Mouse (Mus musculus): ENCODE results near the gene Tmem216.

Gene Tmem216

GRCm38 (mm10) chr19:10555624-10556510 is at the start of gene Tmem216:
TSS of gene Tmem216 (minus strand) at chr19:10556238.
- DNase-seq (ENCODE audit: low read depth), result peak; percentile 85

DNA sequence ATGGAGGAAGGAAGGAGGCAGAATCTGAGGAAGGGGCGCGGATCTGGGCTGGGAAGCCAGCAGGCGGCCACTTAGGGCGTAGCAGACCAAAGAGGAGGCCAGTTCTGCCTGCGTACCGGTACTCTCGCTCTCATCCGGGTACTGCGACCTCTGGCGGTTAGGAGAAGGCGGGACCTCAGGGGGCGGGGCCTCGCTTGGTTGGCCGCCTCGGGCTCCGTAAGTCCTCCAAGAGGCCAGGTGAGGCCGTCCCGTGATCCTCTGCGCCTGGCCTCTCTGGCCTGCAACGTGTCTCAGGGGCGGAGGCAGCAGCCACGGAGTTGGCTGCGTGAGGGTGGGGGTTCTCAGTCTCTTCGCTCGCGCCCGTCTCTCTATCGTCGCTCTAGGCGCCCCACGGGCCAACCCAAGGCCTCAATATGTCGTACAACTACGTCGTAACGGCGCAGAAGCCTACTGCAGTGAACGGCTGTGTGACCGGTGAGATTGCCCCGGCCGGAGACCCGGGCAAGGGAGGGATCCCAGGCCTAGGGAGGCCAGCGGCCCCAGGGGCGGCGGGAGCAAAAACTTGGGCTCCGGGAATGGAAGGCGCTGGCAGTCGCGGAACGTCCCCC is 49.4 kb upstream of the Tmem216 start, which contains the start of the genes Ddb1 and Tkfc:
TSS of gene Ddb1 (plus strand) at position 35 of the 608 bp plus-strand sequence.
TSS of gene Tkfc (minus strand) at position 362 of the 608 bp plus-strand sequence.
- DNase-seq (ENCODE audit: low read depth), result peak; percentile 99

- peak; percentile 44 for DNase-seq (ENCODE audit: low read depth)
Observed at GRCm38 (mm10) chr19:10604534-10604933, 48.5 kb upstream of the Tmem216 start.

GRCm38 (mm10) chr19:10603660-10604523 is 47.9 kb upstream of the Tmem216 start:
- peak; percentile 32 for DNase-seq (ENCODE audit: low read depth)

- DNase-seq (ENCODE audit: low read depth), result peak; percentile 94
Observed at GRCm38 (mm10) chr19:10602787-10603186, 46.7 kb upstream of the Tmem216 start.

- no peak for DNase-seq (ENCODE audit: low read depth)
Observed at GRCm38 (mm10) chr19:10602247-10602769, 46.3 kb upstream of the Tmem216 start.

DNA sequence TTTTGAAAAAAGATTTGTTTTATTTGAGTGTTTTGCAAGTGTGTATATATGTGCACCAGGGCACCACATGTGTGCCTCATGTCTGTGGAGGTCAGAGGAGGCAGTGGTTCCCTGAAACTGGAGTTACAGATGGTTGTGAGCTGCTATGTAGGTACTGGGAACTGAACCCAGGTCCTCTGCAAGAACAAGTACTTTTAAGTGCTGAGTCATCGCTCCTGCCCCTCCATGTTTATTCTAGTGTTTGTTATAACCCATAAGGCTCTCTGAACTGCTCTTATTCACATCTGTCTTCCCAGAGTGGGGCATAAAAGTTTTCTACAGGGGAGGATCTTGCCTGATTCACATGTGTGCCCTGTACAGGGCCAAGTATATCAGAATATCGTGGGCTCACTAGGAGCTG is 43.6 kb upstream of the Tmem216 start:
- DNase-seq (ENCODE audit: low read depth), result no peak

DNA sequence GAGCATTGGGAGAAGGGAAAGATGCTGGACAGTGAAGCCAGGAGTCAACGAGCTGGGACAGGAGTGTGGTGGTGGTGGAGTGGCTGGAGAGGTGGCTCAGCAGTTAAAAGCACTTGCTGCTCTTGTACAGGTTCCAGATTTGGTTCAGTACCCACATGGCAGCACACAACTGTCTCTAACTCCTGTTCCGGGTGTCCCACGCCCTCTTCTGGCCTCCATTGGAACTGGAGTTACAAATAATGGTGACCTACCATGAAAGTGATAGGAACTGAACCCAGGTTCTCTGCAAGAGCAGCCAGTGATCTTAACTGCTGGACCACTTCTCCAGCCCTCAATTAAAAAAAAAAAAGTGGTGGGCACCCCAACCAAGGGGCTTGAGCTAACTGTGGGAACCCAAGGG is 42.1 kb upstream of the Tmem216 start:
- DNase-seq (ENCODE audit: low read depth), result peak; percentile 50

DNA sequence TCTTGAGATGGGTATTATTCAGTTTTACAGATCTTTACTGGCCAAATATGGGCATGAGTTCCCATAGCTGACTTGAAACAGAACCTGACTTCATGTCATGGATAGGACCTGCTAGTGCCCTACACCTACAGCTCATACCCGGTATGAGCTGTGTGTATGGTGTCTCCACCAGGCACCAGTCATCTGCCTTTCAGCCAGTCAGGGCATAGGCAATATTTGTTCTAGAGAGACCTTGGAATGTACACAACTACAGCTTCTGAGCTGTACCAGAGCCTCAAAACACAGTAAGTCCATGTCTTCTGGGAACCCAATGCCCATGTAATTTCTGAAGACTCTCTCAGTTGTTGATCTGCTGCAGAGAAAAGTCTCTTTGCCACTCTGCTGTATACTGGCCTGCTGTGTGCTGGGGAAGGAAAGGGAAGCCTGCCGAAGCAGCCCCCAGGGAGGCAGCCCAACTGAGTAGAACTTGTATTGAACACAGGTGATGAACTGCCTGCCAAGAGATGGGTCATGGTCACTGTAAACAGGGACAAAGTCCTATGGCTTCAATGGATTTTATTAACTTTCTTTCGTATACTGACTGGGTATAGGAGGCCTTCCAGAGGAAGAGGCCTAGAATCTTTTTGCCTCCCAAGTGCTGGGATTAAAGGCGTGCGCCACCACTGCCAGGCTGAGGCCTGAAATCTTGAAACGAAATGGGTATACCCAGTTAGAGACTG is 35.8 kb upstream of the Tmem216 start:
- DNase-seq (ENCODE audit: low read depth), result no peak

- no peak for DNase-seq (ENCODE audit: low read depth)
Observed at GRCm38 (mm10) chr19:10590301-10590700, 34.3 kb upstream of the Tmem216 start.

- DNase-seq (ENCODE audit: low read depth), result no peak
Observed at GRCm38 (mm10) chr19:10589127-10589857, 33.3 kb upstream of the Tmem216 start.

DNA sequence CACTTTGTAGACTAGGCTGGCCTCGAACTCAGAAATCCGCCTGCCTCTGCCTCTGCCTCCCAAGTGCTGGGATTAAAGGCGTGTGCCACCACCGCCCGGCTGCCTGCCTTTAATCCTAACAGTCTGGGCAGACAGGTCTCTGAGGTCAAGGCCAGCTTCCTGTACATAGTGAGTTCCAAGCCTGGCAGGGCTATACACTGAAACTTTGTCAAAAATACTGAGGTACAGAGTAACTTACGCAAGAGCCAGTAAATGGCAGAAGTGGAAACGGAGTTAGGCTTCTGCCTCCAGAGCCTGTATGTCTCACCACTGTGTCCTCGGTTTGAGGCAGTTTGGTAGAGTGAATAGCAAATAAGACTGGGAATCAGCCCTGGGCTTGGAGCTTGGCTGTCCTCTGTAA is 31.2 kb upstream of the Tmem216 start:
- DNase-seq (ENCODE audit: low read depth), result no peak

DNA sequence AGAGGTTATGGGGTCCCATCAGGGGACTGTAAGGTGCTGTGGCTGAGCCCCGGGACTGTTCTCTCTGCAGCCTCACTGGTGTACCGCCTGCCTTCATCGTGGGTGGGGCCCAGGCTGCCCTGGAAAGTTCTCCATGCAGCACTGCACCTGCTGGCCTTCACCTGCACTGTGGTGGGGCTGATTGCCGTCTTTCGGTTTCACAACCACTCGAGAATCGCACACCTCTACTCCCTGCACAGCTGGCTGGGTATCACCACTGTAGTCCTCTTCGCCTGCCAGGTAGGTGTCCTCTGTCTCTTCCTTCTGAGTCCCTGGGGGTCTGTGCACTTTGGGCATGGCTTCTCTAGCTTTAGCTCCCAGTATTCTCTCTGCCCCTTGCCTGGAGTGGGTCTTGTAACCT is 29.1 kb upstream of the Tmem216 start:
- no peak for DNase-seq (ENCODE audit: low read depth)

DNA sequence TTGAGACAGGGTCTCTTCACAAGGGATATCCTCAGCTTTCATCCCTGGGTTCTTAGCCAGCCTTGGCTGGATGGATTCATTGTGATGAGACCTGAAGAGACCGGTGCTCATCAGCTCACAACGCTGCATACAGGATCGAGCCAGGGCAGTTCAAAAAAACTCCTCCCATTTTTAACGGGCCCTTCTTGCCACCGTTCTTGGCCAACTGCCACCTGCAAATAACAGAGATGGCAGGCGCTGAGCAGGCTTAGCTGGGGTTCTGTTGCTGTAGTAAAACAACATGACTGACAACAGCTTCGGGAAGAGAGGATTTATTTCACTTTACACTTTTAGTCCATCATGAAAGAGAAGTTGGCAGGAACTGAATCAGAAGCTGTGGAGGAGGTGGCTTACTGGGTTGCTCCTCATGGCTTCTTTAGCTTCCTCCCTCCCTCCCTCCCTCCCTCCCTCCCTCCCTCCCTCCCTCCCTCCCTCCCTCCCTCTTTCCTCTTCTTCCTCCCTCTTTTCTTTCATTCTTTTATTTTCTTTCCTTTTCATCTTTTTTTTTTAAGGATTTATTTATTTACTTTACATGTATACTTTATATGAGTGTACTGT is 27.6 kb upstream of the Tmem216 start:
- DNase-seq (ENCODE audit: low read depth), result no peak

DNA sequence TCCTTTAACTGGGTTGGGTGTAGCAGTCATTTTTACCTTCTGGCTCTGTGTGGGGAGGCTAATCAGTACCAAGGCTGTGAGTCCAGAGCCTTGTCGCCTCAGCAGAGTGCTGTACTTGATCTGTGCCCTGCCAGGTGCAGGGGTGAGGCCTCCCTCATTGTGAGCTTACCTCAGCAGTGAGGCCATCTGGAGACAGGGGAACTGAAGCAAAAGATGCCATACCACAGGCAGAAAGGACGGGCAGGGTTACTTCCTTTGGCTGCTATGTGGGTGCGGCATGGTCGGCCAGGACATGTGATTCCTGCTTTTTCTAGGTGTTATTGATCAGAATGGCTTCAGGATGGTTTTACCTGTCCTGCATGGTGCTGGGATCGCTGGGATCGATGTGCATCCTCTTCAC is 25.9 kb upstream of the Tmem216 start:
- DNase-seq (ENCODE audit: low read depth), result no peak

- no peak for DNase-seq (ENCODE audit: low read depth)
Observed at GRCm38 (mm10) chr19:10580761-10581160, 24.7 kb upstream of the Tmem216 start.

GRCm38 (mm10) chr19:10580102-10580501 is 24.1 kb upstream of the Tmem216 start:
- DNase-seq (ENCODE audit: low read depth), result no peak

- DNase-seq (ENCODE audit: low read depth), result peak; percentile 97
Observed at GRCm38 (mm10) chr19:10576690-10577561, 20.9 kb upstream of the Tmem216 start, which contains the start of the genes Cyb561a3 and Tmem138. TSS of gene Cyb561a3 (plus strand) at chr19:10577172. TSS of gene Tmem138 (minus strand) at chr19:10577362.

DNA sequence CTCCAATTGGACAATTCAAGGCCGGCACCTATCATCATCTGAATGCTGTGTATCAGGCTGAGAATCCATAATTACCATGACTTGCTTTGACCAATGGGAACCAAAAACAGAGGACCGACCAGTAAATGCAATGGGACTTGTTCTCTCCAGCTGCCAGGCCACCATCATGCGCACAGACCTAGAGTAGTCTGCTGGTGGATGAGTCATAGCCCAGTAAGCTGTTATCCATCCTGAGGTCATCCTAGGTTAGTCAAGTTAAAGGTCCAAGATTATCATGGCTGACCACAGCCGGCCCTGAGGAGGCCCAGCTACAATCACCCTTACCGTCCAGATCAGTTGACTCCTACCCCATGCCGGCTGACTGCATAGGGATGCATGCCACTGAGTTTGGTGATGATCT is 13.6 kb upstream of the Tmem216 start:
- no peak for DNase-seq (ENCODE audit: low read depth)

All from naive thymus-derived CD4-positive, alpha-beta T cell, adult 2 months (primary cell).